Mouse (Mus musculus) MEL (cell line): ENCODE data around the gene Pkdcc. TPM values are rescaled to one million over a fixed set of nuclear protein-coding genes. Genes with fewer than 3 reads are reported as not detected.

Experiments used
- DNase-seq: peaks from one replicate; pipeline ENCODE4 v3.0.0; 2011; ENCODE audit warnings: low read depth, low spot score
- H3K27ac ChIP-seq: 2 replicates; pipeline ENCODE4 v1.5.1; 2012; ENCODE audit warnings: low read depth, mild to moderate bottlenecking, control low read depth, low read length, moderate library complexity; ENCODE audit not compliant: control insufficient read depth
- H3K27me3 ChIP-seq, 2 experiments: fragments of 150-350 bp in 1 of 2; sonication (generic) in 1 of 2; 2 replicates each; pipeline ENCODE4 v1.6.1; 2012; ENCODE audit warnings: low read length in 2 of 2, mild to moderate bottlenecking in 2 of 2, improper control_type of control experiment in 1 of 2, moderate library complexity in 1 of 2; ENCODE audit not compliant: insufficient read depth in 2 of 2, control insufficient read depth in 1 of 2
- H3K36me3 ChIP-seq, 2 experiments: 2 replicates each; pipeline ENCODE4 v1.6.1; 2012 to 2014; ENCODE audit warnings: low read length in 2 of 2, improper control_type of control experiment in 1 of 2, inconsistent platforms in 1 of 2, mild to moderate bottlenecking in 1 of 2; ENCODE audit not compliant: insufficient read depth in 2 of 2, control insufficient read depth in 1 of 2
- H3K4me1 ChIP-seq, 2 experiments: fragments of 150-350 bp in 1 of 2; sonication (generic) in 1 of 2; 2 replicates each; pipeline ENCODE4 v1.6.1; 2012; ENCODE audit warnings: low read length in 2 of 2, improper control_type of control experiment in 1 of 2, mild to moderate bottlenecking in 1 of 2; ENCODE audit not compliant: insufficient read depth in 2 of 2, control insufficient read depth in 1 of 2
- H3K4me3 ChIP-seq, 2 experiments: fragments of 150-350 bp in 1 of 2; sonication (generic) in 1 of 2; 2 replicates each; pipeline ENCODE4 v1.5.1; 2012; ENCODE audit warnings: low read depth in 2 of 2, low read length in 2 of 2, mild to moderate bottlenecking in 2 of 2, moderate library complexity in 2 of 2, control low read depth in 1 of 2, improper control_type of control experiment in 1 of 2; ENCODE audit not compliant: control insufficient read depth in 1 of 2, insufficient read depth in 1 of 2
- H3K79me2 ChIP-seq: 2 replicates; pipeline ENCODE4 v1.6.1; 2012; ENCODE audit warnings: mild to moderate bottlenecking, low read length, moderate library complexity; ENCODE audit not compliant: control insufficient read depth, poor library complexity, insufficient read depth
- H3K9ac ChIP-seq: 2 replicates; pipeline ENCODE4 v1.6.1; 2012; ENCODE audit warnings: low read depth, mild to moderate bottlenecking, control low read depth, low read length, moderate library complexity; ENCODE audit not compliant: control insufficient read depth, poor library complexity, severe bottlenecking
- H3K9me3 ChIP-seq: fragments of 150-350 bp; sonication (generic); replicated peaks from 2 replicates; pipeline ENCODE4 v1.6.1; 2012; ENCODE audit warnings: mild to moderate bottlenecking, low read length, improper control_type of control experiment, moderate library complexity; ENCODE audit not compliant: insufficient read depth
- BHLHE40 ChIP-seq: IDR thresholded peaks from 2 replicates; pipeline ENCODE4 v1.6.1; 2012; ENCODE audit warnings: low read depth, mild to moderate bottlenecking, inconsistent platforms, low read length, improper control_type of control experiment, borderline replicate concordance
- CHD1 ChIP-seq: IDR thresholded peaks from 2 replicates; pipeline ENCODE4 v1.6.1; 2012; ENCODE audit warnings: low read depth, mild to moderate bottlenecking, inconsistent platforms, low read length, improper control_type of control experiment
- CHD2 ChIP-seq: IDR thresholded peaks from 2 replicates; pipeline ENCODE4 v1.6.1; 2011; ENCODE audit warnings: low read length, improper control_type of control experiment
- ELF1 ChIP-seq: IDR thresholded peaks from 2 replicates; pipeline ENCODE4 v1.6.1; 2014; ENCODE audit warnings: low read depth, mild to moderate bottlenecking, inconsistent platforms, low read length, improper control_type of control experiment, moderate library complexity
- ETS1 ChIP-seq: IDR thresholded peaks from 2 replicates; pipeline ENCODE4 v1.6.1; 2012; ENCODE audit warnings: low read depth, mild to moderate bottlenecking, inconsistent platforms, low read length, improper control_type of control experiment, moderate library complexity
- GATA1 ChIP-seq: IDR thresholded peaks from 2 replicates; pipeline ENCODE4 v1.6.1; 2011; ENCODE audit warnings: low read depth, low read length, improper control_type of control experiment
- HCFC1 ChIP-seq: IDR thresholded peaks from 2 replicates; pipeline ENCODE4 v1.6.1; 2012; ENCODE audit warnings: low read depth, mild to moderate bottlenecking, inconsistent platforms, low read length, improper control_type of control experiment, moderate library complexity
- JUND ChIP-seq: IDR thresholded peaks from 2 replicates; pipeline ENCODE4 v1.6.1; 2011; ENCODE audit warnings: low read depth, mild to moderate bottlenecking, improper control_type of control experiment, low read length
- MAFK ChIP-seq: IDR thresholded peaks from 2 replicates; pipeline ENCODE4 v1.6.1; 2011; ENCODE audit warnings: low read depth, mild to moderate bottlenecking, low read length, improper control_type of control experiment, borderline replicate concordance
- MAZ ChIP-seq: IDR thresholded peaks from 2 replicates; pipeline ENCODE4 v1.6.1; 2012; ENCODE audit warnings: low read depth, mild to moderate bottlenecking, inconsistent platforms, low read length, improper control_type of control experiment
- MEF2A ChIP-seq: IDR thresholded peaks from 2 replicates; pipeline ENCODE4 v1.6.1; 2014; ENCODE audit warnings: low read depth, mild to moderate bottlenecking, inconsistent platforms, low read length, improper control_type of control experiment; ENCODE audit not compliant: poor library complexity, insufficient replicate concordance, severe bottlenecking; ENCODE audit errors: extremely low read depth
- MXI1 ChIP-seq: IDR thresholded peaks from 2 replicates; pipeline ENCODE4 v1.6.1; 2011; ENCODE audit warnings: mild to moderate bottlenecking, low read depth, low read length, improper control_type of control experiment
- MYB ChIP-seq: IDR thresholded peaks from 2 replicates; pipeline ENCODE4 v1.6.1; 2011; ENCODE audit warnings: mild to moderate bottlenecking, low read depth, low read length, improper control_type of control experiment
- MYC ChIP-seq: IDR thresholded peaks from 2 replicates; pipeline ENCODE4 v1.6.1; 2011; ENCODE audit warnings: low read depth, mild to moderate bottlenecking, low read length, improper control_type of control experiment, moderate library complexity
- NRF1 ChIP-seq: IDR thresholded peaks from 2 replicates; pipeline ENCODE4 v1.6.1; 2014; ENCODE audit warnings: low read depth, mild to moderate bottlenecking, inconsistent platforms, low read length, improper control_type of control experiment, moderate library complexity; ENCODE audit not compliant: poor library complexity, insufficient read depth, severe bottlenecking
- POLR2AphosphoS2 ChIP-seq: IDR thresholded peaks from 2 replicates; pipeline ENCODE4 v1.6.1; 2011; ENCODE audit warnings: low read length, improper control_type of control experiment
- RAD21 ChIP-seq: IDR thresholded peaks from 2 replicates; pipeline ENCODE4 v1.6.1; 2011; ENCODE audit warnings: mild to moderate bottlenecking, low read depth, low read length, improper control_type of control experiment
- TAL1 ChIP-seq: IDR thresholded peaks from 2 replicates; pipeline ENCODE4 v1.6.1; 2012; ENCODE audit warnings: mild to moderate bottlenecking, inconsistent platforms, low read length, moderate library complexity, mixed read lengths
- TBP ChIP-seq: IDR thresholded peaks from 2 replicates; pipeline ENCODE4 v1.8.0; 2011; ENCODE audit warnings: low read depth, low read length, improper control_type of control experiment
- UBTF ChIP-seq: IDR thresholded peaks from 2 replicates; pipeline ENCODE4 v1.6.1; 2012; ENCODE audit warnings: low read depth, mild to moderate bottlenecking, inconsistent platforms, low read length, improper control_type of control experiment, moderate library complexity, borderline replicate concordance; ENCODE audit not compliant: insufficient read depth
- USF1 ChIP-seq: IDR thresholded peaks from 2 replicates; pipeline ENCODE4 v1.6.1; 2014; ENCODE audit warnings: low read depth, mild to moderate bottlenecking, inconsistent platforms, low read length, improper control_type of control experiment, moderate library complexity
- USF2 ChIP-seq, 2 experiments: IDR thresholded peaks; 2 replicates each; pipeline ENCODE4 v1.6.1; 2011 to 2012; ENCODE audit warnings: improper control_type of control experiment in 2 of 2, low read length in 2 of 2, borderline replicate concordance in 1 of 2, inconsistent platforms in 1 of 2, low read depth in 1 of 2, mild to moderate bottlenecking in 1 of 2; ENCODE audit not compliant: insufficient read depth in 1 of 2
- ZC3H11A ChIP-seq: IDR thresholded peaks from 2 replicates; pipeline ENCODE4 v1.6.1; 2012; ENCODE audit warnings: low read depth, mild to moderate bottlenecking, inconsistent platforms, low read length, improper control_type of control experiment
- ZMIZ1 ChIP-seq: IDR thresholded peaks from 2 replicates; pipeline ENCODE4 v1.6.1; 2012; ENCODE audit warnings: low read depth, mild to moderate bottlenecking, inconsistent platforms, low read length, improper control_type of control experiment, moderate library complexity
- polyA plus RNA-seq, 2 experiments: library from polyadenylated mRNA; stranded (reverse) in 1 of 2; unstranded in 1 of 2; fragments of >175 nt in 1 of 2; fragments of >200 nt in 1 of 2; gene quantifications; 2 replicates each; pipeline versions ENCODE4 v1.2.1 to v1.2.4; 2012; ENCODE audit warnings: low replicate concordance in 2 of 2, low read depth in 1 of 2; ENCODE audit not compliant: insufficient read length in 2 of 2, insufficient read depth in 1 of 2, missing spikeins in 1 of 2
- total RNA-seq: library from RNA; depleted of rRNA; stranded (reverse); fragments of 300-350 nt; gene quantifications from 2 replicates; pipeline ENCODE4 v1.2.3, GENCODE M21; 2012

Gene Pkdcc
- total and polyA plus RNA-seq, 3 experiments: not detected

- Histone ChIP-seq H3K36me3 (no peaks in the 10 kb centered on the region), H3K27me3 (no peaks in the 10 kb centered on the region), H3K9ac (no peak overlapping the region), H3K79me2 (no peaks in the 10 kb centered on the region), H3K27ac (no peak overlapping the region), H3K4me1 (no peaks in the 10 kb centered on the region)
- DNase-seq: no peak
- TF ChIP-seq ZC3H11A (no peak), USF2 (IDR thresholded peaks at IDR 0.05; ENCODE audit: borderline replicate concordance in 1 of 2, insufficient read depth in 1 of 2, low read depth in 1 of 2, low read length in 2 of 2) (no peak), TBP (no peak), BHLHE40 (no peak), RAD21 (no peak), MAFK (no peak), MYC (no peak), POLR2AphosphoS2 (no peak), CHD1 (no peak), TAL1 (no peak), JUND (no peak), MYB (no peak), ELF1 (no peak), USF1 (no peak), MEF2A (no peak), ZMIZ1 (no peak), CHD2 (no peak), GATA1 (no peak), ETS1 (no peak)
- TF ChIP-seq, all 39 proteins: peak for 0
- H3K9me3 ChIP-seq: no peaks in the 10 kb centered on the region
- H3K4me3 ChIP-seq: no peak overlapping the region
Observed at GRCm38 (mm10) chr17:83215529-83216244, 595 bp downstream of the Pkdcc start.

GRCm38 (mm10) chr17:83216251-83216919 is 1.3 kb downstream of the Pkdcc start:
- no peak overlapping the region for H3K9ac ChIP-seq
- H3K4me1 ChIP-seq: no peaks in the 10 kb centered on the region
- DNase-seq: no peak
- no peak overlapping the region for H3K27ac ChIP-seq
- TF ChIP-seq NRF1 (no peak), TAL1 (no peak), RAD21 (no peak), MAZ (no peak), MXI1 (no peak), UBTF (no peak), HCFC1 (no peak), CHD2 (no peak)
- H3K36me3 ChIP-seq: no peaks in the 10 kb centered on the region
- H3K4me3 ChIP-seq: no peak overlapping the region
- no peaks in the 10 kb centered on the region for H3K27me3 ChIP-seq
- H3K79me2 ChIP-seq: no peaks in the 10 kb centered on the region
- H3K9me3 ChIP-seq: no peaks in the 10 kb centered on the region
